Mouse (Mus musculus) midbrain, embryonic 13.5 days (tissue): Measurements from ENCODE around the gene Tcp1. TPM values are rescaled to one million over a fixed set of nuclear protein-coding genes. Genes with fewer than 3 reads are reported as not detected.
"Not testable (repeated sequence)": the region's sequence is repeated elsewhere in the genome, so short reads cannot be mapped to it uniquely, and the experiment has no call there.

Source experiments
- ATAC-seq: fragments of 200-750 bp; cut with Nextera tagmentation; 2 replicates; pipeline ENCODE4 v1.8.0; 2017; ENCODE audit warnings: mild to moderate bottlenecking, moderate TSS enrichment, moderate library complexity
- H3K27ac ChIP-seq: fragments of 300-500 bp; sonication (generic); 2 replicates; pipeline ENCODE4 v1.5.1; 2015; ENCODE audit warnings: inconsistent platforms, mild to moderate bottlenecking, moderate library complexity
- H3K27me3 ChIP-seq: fragments of 300-500 bp; sonication (generic); 2 replicates; pipeline ENCODE4 v1.6.1; 2015; ENCODE audit warnings: mild to moderate bottlenecking, inconsistent platforms
- H3K36me3 ChIP-seq: fragments of 300-500 bp; sonication (generic); 2 replicates; pipeline ENCODE4 v1.6.1; 2015; ENCODE audit warnings: mild to moderate bottlenecking, inconsistent platforms
- H3K4me1 ChIP-seq: fragments of 300-500 bp; sonication (generic); replicated peaks from 2 replicates; pipeline ENCODE4 v1.6.1; 2015; ENCODE audit warnings: inconsistent platforms
- H3K4me2 ChIP-seq: fragments of 300-500 bp; sonication (generic); replicated peaks from 2 replicates; pipeline ENCODE4 v1.6.1; 2015; ENCODE audit warnings: moderate library complexity, mild to moderate bottlenecking, inconsistent platforms
- H3K4me3 ChIP-seq: fragments of 300-500 bp; sonication (generic); replicated peaks from 2 replicates; pipeline ENCODE4 v1.5.1; 2015; ENCODE audit warnings: mild to moderate bottlenecking, inconsistent platforms
- H3K9ac ChIP-seq: fragments of 300-500 bp; sonication (generic); replicated peaks from 2 replicates; pipeline ENCODE4 v1.6.1; 2015; ENCODE audit warnings: mild to moderate bottlenecking, inconsistent platforms
- H3K9me3 ChIP-seq: fragments of 300-500 bp; sonication (generic); 2 replicates; pipeline ENCODE4 v1.6.1; 2016; ENCODE audit warnings: mild to moderate bottlenecking, inconsistent platforms
- WGBS: fragments of 180-500 bp; shearing (Covaris S2); methylation state at CpG from one replicate; pipeline ENCODE4 v1.1.7; 2015; 5-methylcytosine and 5-hydroxymethylcytosine counted together
- polyA plus RNA-seq: library from polyadenylated mRNA; unstranded; fragments of >200 nt; fragmentation: Nextera tagmentation; extraction: Ambion mirVana; gene quantifications from 2 replicates; pipeline ENCODE4 v1.2.1, GENCODE M21; 2015

Gene Tcp1
- polyA plus RNA-seq, 1 experiment from 2014 or later = 403 TPM

- Histone ChIP-seq H3K9ac (no peak overlapping the region), H3K27ac (peak overlapping the region; percentile 12; the same call in 1 of the 2 replicates), H3K36me3 (peaks cover 48% of the 10 kb centered on the region), H3K4me2 (no peak overlapping the region), H3K4me1 (no peaks in the 10 kb centered on the region), H3K27me3 (no peaks in the 10 kb centered on the region), H3K9me3 (no peaks in the 10 kb centered on the region), H3K4me3 (no peak overlapping the region)
- peak; percentile 62; the same call in 1 of the 2 replicates for ATAC-seq
- WGBS = 86% methylated on average over 5 of the region's 5 CpGs
Measured at GRCm38 (mm10) chr17:12897674-12898073, 17.8 kb upstream of the Tcp1 start.

- H3K27me3 ChIP-seq, H3K9ac ChIP-seq, H3K4me2 ChIP-seq, H3K4me1 ChIP-seq, ATAC-seq, H3K9me3 ChIP-seq, H3K4me3 ChIP-seq: not testable (repeated sequence)
- WGBS = 38% methylated on average over 2 of the region's 2 CpGs
- Histone ChIP-seq H3K27ac (peak overlapping the region; percentile 61; the same call in 1 of the 2 replicates), H3K36me3 (peaks cover 42% of the 10 kb centered on the region)
Measured at GRCm38 (mm10) chr17:12898607-12899006, 16.9 kb upstream of the Tcp1 start.

GRCm38 (mm10) chr17:12902291-12902690, 13.2 kb upstream of the Tcp1 start:
- Histone ChIP-seq H3K4me2 (no peak overlapping the region), H3K9me3 (no peaks in the 10 kb centered on the region), H3K36me3 (peaks cover 46% of the 10 kb centered on the region), H3K4me1 (peaks cover 9% of the 10 kb centered on the region), H3K27me3 (no peaks in the 10 kb centered on the region), H3K27ac (no peak overlapping the region), H3K4me3 (no peak overlapping the region), H3K9ac (no peak overlapping the region)
- ATAC-seq = no peak
- WGBS = 95% methylated on average over 6 of the region's 6 CpGs

GRCm38 (mm10) chr17:12903372-12904333, 11.8 kb upstream of the Tcp1 start:
- H3K4me1 ChIP-seq = peaks cover 9% of the 10 kb centered on the region
- ATAC-seq = peak; percentile 74; the same call in 1 of the 2 replicates
- peak overlapping the region; percentile 54 for H3K27ac ChIP-seq
- no peaks in the 10 kb centered on the region for H3K27me3 ChIP-seq
- peaks cover 46% of the 10 kb centered on the region for H3K36me3 ChIP-seq
- no peak overlapping the region for H3K9ac ChIP-seq
- H3K9me3 ChIP-seq = no peaks in the 10 kb centered on the region
- WGBS = 12% methylated on average over 11 of the region's 12 CpGs
- H3K4me3 ChIP-seq = no peak overlapping the region
- H3K4me2 ChIP-seq = no peak overlapping the region

- Histone ChIP-seq H3K9me3 (no peaks in the 10 kb centered on the region), H3K4me1 (peaks cover 9% of the 10 kb centered on the region), H3K36me3 (peaks cover 43% of the 10 kb centered on the region), H3K4me2 (no peak overlapping the region), H3K27ac (no peak overlapping the region), H3K4me3 (no peak overlapping the region), H3K9ac (no peak overlapping the region), H3K27me3 (no peaks in the 10 kb centered on the region)
- no peak for ATAC-seq
- WGBS = 75% methylated on average over 1 of the region's 1 CpGs
Measured at GRCm38 (mm10) chr17:12904349-12904748, 11.2 kb upstream of the Tcp1 start.

- Histone ChIP-seq H3K4me2 (no peak overlapping the region), H3K27ac (no peak overlapping the region), H3K27me3 (no peaks in the 10 kb centered on the region), H3K4me1 (peaks cover 9% of the 10 kb centered on the region), H3K9me3 (no peaks in the 10 kb centered on the region), H3K4me3 (no peak overlapping the region), H3K36me3 (peaks cover 44% of the 10 kb centered on the region), H3K9ac (no peak overlapping the region)
- WGBS = 92% methylated on average over 4 of the region's 4 CpGs
- no peak for ATAC-seq
Measured at GRCm38 (mm10) chr17:12905810-12906209, 9.7 kb upstream of the Tcp1 start.

GRCm38 (mm10) chr17:12906436-12906835, 9.1 kb upstream of the Tcp1 start:
- Histone ChIP-seq H3K9me3 (no peaks in the 10 kb centered on the region), H3K4me3 (no peak overlapping the region), H3K4me1 (peaks cover 9% of the 10 kb centered on the region), H3K27me3 (no peaks in the 10 kb centered on the region), H3K9ac (no peak overlapping the region), H3K36me3 (peaks cover 44% of the 10 kb centered on the region), H3K27ac (no peak overlapping the region), H3K4me2 (no peak overlapping the region)
- ATAC-seq = no peak
- WGBS = 92% methylated on average over 9 of the region's 9 CpGs

GRCm38 (mm10) chr17:12909361-12910280, 5.9 kb upstream of the Tcp1 start, which contains the start of gene Pnldc1:
TSS of gene Pnldc1 (minus strand) at chr17:12910230.
- no peaks in the 10 kb centered on the region for H3K9me3 ChIP-seq
- H3K4me2 ChIP-seq = no peak within 1 kb of the TSS
- no peak within 1 kb of the TSS for H3K9ac ChIP-seq
- no peak within 1 kb of the TSS for H3K4me3 ChIP-seq
- WGBS = 81% methylated on average over 35 of the region's 35 CpGs
- no peaks in the 10 kb centered on the region for H3K27me3 ChIP-seq
- H3K36me3 ChIP-seq = peaks cover 59% of the 10 kb centered on the region
- no peak for ATAC-seq
- peaks cover under 1% of the 10 kb centered on the region; the same call in 1 of the 2 replicates for H3K4me1 ChIP-seq
- no peak within 1 kb of the TSS for H3K27ac ChIP-seq

GRCm38 (mm10) chr17:12910391-12910790, 5.1 kb upstream of the Tcp1 start:
- Histone ChIP-seq H3K36me3 (peaks cover 56% of the 10 kb centered on the region), H3K27ac (no peak overlapping the region), H3K4me1 (peaks cover 8% of the 10 kb centered on the region), H3K27me3 (no peaks in the 10 kb centered on the region), H3K4me3 (no peak overlapping the region), H3K9me3 (no peaks in the 10 kb centered on the region), H3K4me2 (no peak overlapping the region), H3K9ac (no peak overlapping the region)
- WGBS = 89% methylated on average over 8 of the region's 8 CpGs
- ATAC-seq = no peak

- Histone ChIP-seq H3K27ac (peak within 1 kb of the TSS; percentile 81), H3K4me1 (peaks cover 21% of the 10 kb centered on the region), H3K36me3 (peaks cover 55% of the 10 kb centered on the region), H3K9ac (peak within 1 kb of the TSS; percentile 97), H3K9me3 (no peaks in the 10 kb centered on the region), H3K4me2 (peak within 1 kb of the TSS; percentile 91), H3K4me3 (peak within 1 kb of the TSS; percentile 85), H3K27me3 (no peaks in the 10 kb centered on the region)
- peak; percentile 99 for ATAC-seq
- WGBS = under 1% methylated on average over 56 of the region's 56 CpGs
Measured at GRCm38 (mm10) chr17:12915881-12916583, 531 bp downstream of the Tcp1 start, which contains the start of gene Mrpl18. TSS of gene Mrpl18 (minus strand) at chr17:12916345.
